ENCODE assay signal across 8 mouse cellular contexts in the genomic region with DNA sequence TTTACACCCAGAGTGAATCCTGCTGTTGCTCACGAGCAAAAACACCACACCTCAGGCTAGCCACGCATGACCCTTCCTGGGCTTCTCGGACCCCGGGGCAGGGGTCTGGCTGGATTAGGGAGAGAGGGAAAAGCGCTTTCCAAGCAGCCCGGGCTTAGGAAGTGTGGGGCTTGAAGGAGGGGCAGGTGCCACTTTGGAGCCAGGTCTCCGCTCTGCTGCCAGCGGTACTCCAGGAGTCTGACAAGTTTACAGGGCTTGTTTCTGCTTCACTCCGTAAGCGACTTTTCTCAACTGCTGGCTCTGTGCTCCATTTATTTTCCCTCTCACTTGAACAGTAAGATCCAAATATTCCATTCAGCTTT. TPM values are rescaled to one million over a fixed set of nuclear protein-coding genes. Genes with fewer than 3 reads are reported as not detected.
DNase-seq lines count a peak whose midpoint lies in the region; ATAC-seq and TF ChIP-seq lines count a peak whose summit lies in the region.

No protein-coding gene starts in this region.

- H3K4me1 ChIP-seq in embryonic fibroblast, embryonic 13.5 days (ENCODE audit: control insufficient read depth, insufficient read depth, low read length), result peaks cover 5% of the 10 kb centered on the region
- peaks cover 10% of the 10 kb centered on the region; the same call in 1 of the 2 replicates for H3K4me1 ChIP-seq in limb, embryonic 14.5 days (ENCODE audit: control insufficient read depth, insufficient read depth, low read length)
- H3K4me1 ChIP-seq in stomach, embryonic 16.5 days (ENCODE audit: control insufficient read depth, insufficient read depth, low read length), result peaks cover 5% of the 10 kb centered on the region; the same call in 1 of the 2 replicates

- H3K36me3 ChIP-seq in limb, embryonic 14.5 days (ENCODE audit: control insufficient read depth, insufficient read depth, low read length), result no peaks in the 10 kb centered on the region
- H3K36me3 ChIP-seq in stomach, embryonic 16.5 days (ENCODE audit: control insufficient read depth, insufficient read depth, low read length), result no peaks in the 10 kb centered on the region

- peak overlapping the region; percentile 66 for H3K9ac ChIP-seq in limb, embryonic 14.5 days (ENCODE audit: low read depth, low read length, severe bottlenecking)
- H3K9ac ChIP-seq in stomach, embryonic 16.5 days (ENCODE audit: low read length), result peak overlapping the region; percentile 67

- no peak overlapping the region for H3K27ac ChIP-seq in embryonic fibroblast, embryonic 13.5 days (ENCODE audit: insufficient read depth, low read length)
- no peak overlapping the region for H3K27ac ChIP-seq in limb, embryonic 14.5 days (replicated peaks; ENCODE audit: low read depth, low read length)
- no peak overlapping the region for H3K27ac ChIP-seq in stomach, embryonic 16.5 days (ENCODE audit: low read length)

- no peak for ATAC-seq in limb, embryonic 14.5 days (ENCODE audit: low FRiP score, low read depth)
- ATAC-seq in stomach, embryonic 16.5 days (ENCODE audit: insufficient read depth, low FRiP score), result no peak
- ATAC-seq in megakaryocyte progenitor cell, adult 5-6 weeks (replicated peaks; ENCODE audit: poor library complexity), result no peak

- H3K9me3 ChIP-seq in limb, embryonic 14.5 days (ENCODE audit: control insufficient read depth, low read length), result no peaks in the 10 kb centered on the region
- no peaks in the 10 kb centered on the region for H3K9me3 ChIP-seq in stomach, embryonic 16.5 days (replicated peaks; ENCODE audit: control insufficient read depth, low read length)

- peak overlapping the region; percentile 89 for H3K4me2 ChIP-seq in limb, embryonic 14.5 days (replicated peaks; ENCODE audit: low read depth, low read length, severe bottlenecking)
- peak overlapping the region; percentile 82 for H3K4me2 ChIP-seq in stomach, embryonic 16.5 days (ENCODE audit: low read depth, low read length)

- peak; percentile 14 for DNase-seq in kidney, postnatal 10 days
- no peak for DNase-seq in kidney, postnatal 14 days
- DNase-seq in brain, embryonic 14.5 days (ENCODE audit: low read depth), result peak; percentile 70
- no peak for DNase-seq in limb, embryonic 14.5 days (ENCODE audit: low spot score)
- DNase-seq in urinary bladder, adult 18-20 months (ENCODE audit: low spot score in 2 of 2), result no peak

- H3K4me3 ChIP-seq in embryonic fibroblast, embryonic 13.5 days (ENCODE audit: insufficient read depth, low read length), result peak overlapping the region; percentile 75
- H3K4me3 ChIP-seq in limb, embryonic 14.5 days (replicated peaks; ENCODE audit: low read length), result peak overlapping the region; percentile 66
- peak overlapping the region; percentile 63 for H3K4me3 ChIP-seq in stomach, embryonic 16.5 days (replicated peaks; ENCODE audit: low read length)

- H3K27me3 ChIP-seq in limb, embryonic 14.5 days (ENCODE audit: control insufficient read depth, insufficient read depth, low read length), result peaks cover 22% of the 10 kb centered on the region; the same call in 1 of the 2 replicates
- peaks cover 11% of the 10 kb centered on the region for H3K27me3 ChIP-seq in stomach, embryonic 16.5 days (ENCODE audit: control insufficient read depth, insufficient read depth, low read length)

- TF ChIP-seq CTCF in brain, embryonic 14.5 days (IDR thresholded peaks at IDR 0.05; ENCODE audit: borderline replicate concordance, extremely low read depth, insufficient read depth, insufficient read length), result no peak
- TF ChIP-seq CTCF in embryonic fibroblast, embryonic 13.5 days (IDR thresholded peaks at IDR 0.05; ENCODE audit: borderline replicate concordance, insufficient read depth, low read length), result no peak

- under 1% methylated on average over 10 of the region's 10 CpGs for WGBS in limb, embryonic 14.5 days
- under 1% methylated on average over 10 of the region's 10 CpGs for WGBS in stomach, embryonic 16.5 days

- TF ChIP-seq POLR2A in brain, embryonic 14.5 days (IDR thresholded peaks at IDR 0.05; ENCODE audit: borderline replicate concordance, extremely low read depth, insufficient read depth, insufficient read length, poor library complexity, severe bottlenecking), result no peak
- no peak for TF ChIP-seq POLR2A in embryonic fibroblast, embryonic 13.5 days (IDR thresholded peaks at IDR 0.05; ENCODE audit: low read depth, low read length)
- TF ChIP-seq POLR2A in limb, embryonic 14.5 days (IDR thresholded peaks at IDR 0.05; ENCODE audit: borderline replicate concordance, extremely low read depth, insufficient read depth, insufficient read length), result no peak

RNA-seq across cellular contexts. Expression of a gene that starts 0.8 kb away (rescaled TPM):
- 40.2 and 61.0 TPM in 2 replicates for polyA plus RNA-seq in brain, embryonic 14.5 days (2012; rRNA removed)
- 2.2 and 2.4 TPM in 2 replicates for polyA plus RNA-seq in embryonic fibroblast, embryonic 13.5 days (2011; ENCODE audit: insufficient read length, low read depth, missing spikeins)
- polyA plus RNA-seq in limb, embryonic 14.5 days (2012; rRNA removed), result 5.1 and 5.9 TPM in 2 replicates
- 6.2 and 7.4 TPM in 2 replicates for polyA plus RNA-seq in limb, embryonic 14.5 days (2014; fragmentation: Nextera tagmentation; extraction: Ambion mirVana)
- 4.7 and 5.3 TPM in 2 replicates for polyA plus RNA-seq in stomach, embryonic 16.5 days (2015; fragmentation: Nextera tagmentation; extraction: Ambion mirVana)
- total RNA-seq in megakaryocyte progenitor cell, adult 5-6 weeks (2015), result not detected in 2 replicates
- total RNA-seq in megakaryocyte progenitor cell, adult 5-6 weeks (2017), result not detected in 2 replicates

Comparison
In these comparisons a context has a peak if more than half of its experiments do, and no peak if none do; other contexts are left out.
1. DNase-seq: peak in kidney, postnatal 10 days (single experiment) and brain, embryonic 14.5 days (single experiment); none in kidney, postnatal 14 days (single experiment), limb, embryonic 14.5 days (single experiment) and urinary bladder, adult 18-20 months (0 of 2).
2. Peak in every context shown above with its lines, with median percentiles within 50 percentile points of each other: H3K4me3 ChIP-seq.